Mouse (Mus musculus) forelimb bud, embryonic 11.5 days (tissue): ENCODE measurements around the gene Anapc13.

Experiments used
- DNase-seq: peaks from one replicate; pipeline ENCODE4 v3.0.0-alpha.2; 2012; ENCODE audit warnings: low read depth, low spot score

The Anapc13 gene

GRCm38 (mm10) chr9:102625983-102626838 lies at the start of gene Anapc13, which contains the start of gene Cep63:
Gene Anapc13, plus strand, starts transcription at chr9:102626296.
Gene Cep63, minus strand, starts transcription at chr9:102626534.
- peak; percentile 97 for DNase-seq

GRCm38 (mm10) chr9:102577480-102577879 lies 48.6 kb upstream of the Anapc13 start:
- DNase-seq = no peak

- DNase-seq = no peak
These were observed 44.1 kb upstream of the Anapc13 start for GRCm38 (mm10) chr9:102581921-102582469.

GRCm38 (mm10) chr9:102587347-102587746 lies 38.7 kb upstream of the Anapc13 start:
- no peak for DNase-seq

- no peak for DNase-seq
These were observed 31.3 kb upstream of the Anapc13 start for GRCm38 (mm10) chr9:102594667-102595393.

GRCm38 (mm10) chr9:102595662-102596436 lies 30.2 kb upstream of the Anapc13 start:
- no peak for DNase-seq

- DNase-seq = no peak
These were observed 24.9 kb upstream of the Anapc13 start for GRCm38 (mm10) chr9:102601187-102601586.

- DNase-seq = no peak
These were observed 24.4 kb upstream of the Anapc13 start for GRCm38 (mm10) chr9:102601666-102602065.

- no peak for DNase-seq
These were observed 20.9 kb upstream of the Anapc13 start for GRCm38 (mm10) chr9:102605162-102605561.

GRCm38 (mm10) chr9:102607471-102607870 lies 18.6 kb upstream of the Anapc13 start:
- DNase-seq = no peak

GRCm38 (mm10) chr9:102609221-102609620 lies 16.9 kb upstream of the Anapc13 start:
- DNase-seq = no peak

- DNase-seq = no peak
These were observed 11.0 kb upstream of the Anapc13 start for GRCm38 (mm10) chr9:102615071-102615470.

- no peak for DNase-seq
These were observed 9.8 kb upstream of the Anapc13 start for GRCm38 (mm10) chr9:102616267-102616666.

GRCm38 (mm10) chr9:102621385-102621784 lies 4.7 kb upstream of the Anapc13 start:
- peak; percentile 20 for DNase-seq

GRCm38 (mm10) chr9:102622192-102622857 lies 3.8 kb upstream of the Anapc13 start:
- peak; percentile 86 for DNase-seq

GRCm38 (mm10) chr9:102622876-102623275 lies 3.2 kb upstream of the Anapc13 start:
- no peak for DNase-seq

- no peak for DNase-seq
These were observed 2.5 kb upstream of the Anapc13 start for GRCm38 (mm10) chr9:102623581-102623980.

- peak; percentile 50 for DNase-seq
These were observed 604 bp upstream of the Anapc13 start for GRCm38 (mm10) chr9:102625401-102625982.

- no peak for DNase-seq
These were observed 736 bp downstream of the Anapc13 start for GRCm38 (mm10) chr9:102626839-102627225.

GRCm38 (mm10) chr9:102627442-102627841 lies 1.3 kb downstream of the Anapc13 start:
- no peak for DNase-seq

GRCm38 (mm10) chr9:102629052-102629451 lies 3.0 kb downstream of the Anapc13 start:
- no peak for DNase-seq
